Mouse (Mus musculus) urinary bladder, postnatal 4 days (tissue): ENCODE data around the gene Sez6l.
A peak's percentile ranks its signal among the peaks of the same experiment; 100 is the strongest.
"Not testable (repeated sequence)": the region's sequence is repeated elsewhere in the genome, so short reads cannot be mapped to it uniquely, and the experiment has no call there.

Experiments
- DNase-seq, 2 experiments: peaks; one replicate each; pipeline ENCODE4 v3.0.0; 2021 to 2022; ENCODE audit warnings: low spot score in 2 of 2

Gene Sez6l

DNA sequence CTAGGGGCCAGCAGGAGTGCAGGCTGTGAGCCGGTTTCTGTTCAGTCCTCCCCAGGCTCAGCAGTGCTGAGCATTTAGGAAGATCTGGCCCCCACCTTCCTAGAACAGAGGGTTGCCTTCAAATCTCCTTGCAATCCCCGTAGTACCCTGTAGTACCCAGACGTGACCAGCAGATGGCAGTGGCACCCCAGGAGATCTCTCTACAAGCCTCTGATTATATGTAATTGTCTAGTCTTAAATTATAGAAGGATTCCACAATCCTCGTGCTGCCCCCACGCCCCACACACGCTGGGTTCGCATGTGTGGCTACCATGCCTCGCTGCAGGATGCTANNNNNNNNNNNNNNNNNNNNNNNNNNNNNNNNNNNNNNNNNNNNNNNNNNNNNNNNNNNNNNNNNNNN, 144.0 kb downstream of the Sez6l start:
- peak in 1 of 2 experiments; percentile 80 for DNase-seq

DNA sequence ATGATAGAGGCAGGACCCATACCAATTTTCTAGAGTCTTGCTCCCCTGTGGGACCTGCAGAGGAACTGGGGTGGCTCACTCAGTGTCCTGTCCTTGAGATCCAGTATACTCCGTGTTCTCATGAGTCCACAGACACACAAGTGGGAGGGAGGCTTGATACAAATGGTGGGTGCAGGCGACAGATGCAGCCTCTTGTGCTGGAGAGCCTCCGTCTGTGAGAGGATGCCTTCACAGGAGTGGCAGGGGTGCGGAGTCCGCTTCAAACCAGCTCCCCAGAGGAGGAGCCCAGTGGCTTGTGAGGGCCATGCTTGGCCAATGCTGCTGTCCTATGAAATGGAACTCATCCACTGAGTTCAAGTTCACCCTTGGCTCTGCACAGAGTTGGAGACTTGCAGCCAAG, 145.0 kb downstream of the Sez6l start:
- no peak for DNase-seq

DNA sequence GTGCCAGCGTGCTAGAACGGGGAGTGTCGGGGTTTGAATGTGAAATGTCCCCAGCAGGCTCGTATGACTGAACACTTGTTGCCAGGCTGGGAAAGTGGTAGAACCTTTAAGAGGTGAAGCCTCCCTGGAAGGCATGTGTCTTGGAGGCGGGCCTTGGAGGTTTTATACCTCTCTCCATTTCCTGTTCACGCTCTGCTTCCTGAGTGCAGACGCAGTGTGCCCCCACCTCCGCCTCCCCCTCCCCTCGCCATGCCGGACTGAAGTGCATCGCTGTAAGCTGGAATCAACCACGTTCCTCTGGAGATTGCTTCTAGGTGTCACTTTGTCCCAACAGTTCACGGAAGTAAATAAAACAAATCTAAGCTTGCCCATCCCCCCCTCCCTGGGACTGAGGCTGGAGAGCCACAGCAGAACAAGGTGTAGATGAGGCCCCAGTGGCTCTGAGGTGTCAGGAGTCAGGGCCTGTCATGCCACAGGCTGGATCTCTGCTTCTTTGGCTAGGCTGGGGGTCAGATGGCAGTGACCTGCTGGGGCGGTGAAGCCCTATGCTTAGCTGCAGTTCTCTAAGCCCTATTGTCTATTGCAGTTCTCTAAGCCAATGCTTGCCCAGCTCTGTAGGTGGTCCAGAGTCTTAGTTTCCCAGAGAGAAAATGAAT, 145.7 kb downstream of the Sez6l start:
- DNase-seq: no peak

DNA sequence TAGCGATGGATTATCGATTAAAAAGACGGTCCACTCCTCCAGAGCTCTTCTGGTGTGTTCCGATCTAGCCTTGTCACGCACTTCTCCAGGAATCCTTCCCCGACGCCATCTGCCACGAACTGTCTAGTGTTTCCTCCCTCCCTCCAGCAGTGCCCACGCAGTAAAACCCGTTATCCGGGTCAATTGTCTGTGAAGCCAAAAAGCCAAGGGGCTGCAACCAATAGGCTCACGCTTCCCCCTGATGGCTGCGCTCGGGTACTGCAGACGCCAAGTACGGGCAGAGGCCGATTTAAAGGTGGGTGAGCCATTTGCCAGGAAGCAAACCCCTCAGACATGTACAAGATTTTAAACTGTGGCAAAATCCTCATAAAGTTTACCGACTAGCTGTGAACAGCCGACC, 148.0 kb downstream of the Sez6l start:
- no peak for DNase-seq

DNA sequence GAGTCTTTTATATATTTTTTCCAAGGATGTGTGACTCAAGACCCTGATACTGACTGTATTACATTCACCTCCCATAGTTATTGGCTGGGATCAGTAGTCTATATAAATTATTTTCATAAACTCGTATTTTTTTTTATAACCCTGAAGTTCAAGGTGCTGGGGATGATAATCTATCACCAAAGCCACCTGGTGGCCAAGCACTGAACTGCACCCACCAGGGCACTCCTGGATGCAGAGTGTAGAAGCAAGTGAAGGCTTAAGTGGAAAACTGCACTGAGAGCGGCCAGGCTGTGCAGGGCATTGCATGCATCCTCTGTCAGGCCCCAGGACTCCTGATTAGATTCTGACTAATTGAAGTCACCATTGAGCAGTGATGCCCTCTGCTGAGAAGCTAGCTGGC, 149.7 kb downstream of the Sez6l start:
- DNase-seq: peak; percentile 43 to 82

DNA sequence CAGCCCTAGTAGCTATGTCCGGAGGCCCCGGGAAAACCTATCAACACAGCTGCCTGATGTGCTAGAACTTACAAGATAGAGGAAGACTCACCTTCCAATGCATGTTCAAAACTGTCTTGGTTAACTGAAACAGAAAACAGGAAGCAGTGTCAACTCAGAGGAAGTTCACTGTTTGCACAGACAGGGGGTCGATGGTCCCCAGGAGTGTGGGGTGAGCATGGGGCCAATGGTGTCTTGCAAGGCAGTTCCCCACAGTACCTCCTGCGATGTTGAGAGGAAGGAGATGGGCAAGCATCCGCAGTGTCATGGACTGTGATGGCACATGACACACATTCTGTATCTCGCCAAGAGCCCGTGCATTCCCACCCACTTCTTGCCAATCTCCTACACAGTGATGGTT, 150.3 kb downstream of the Sez6l start:
- DNase-seq: no peak

DNA sequence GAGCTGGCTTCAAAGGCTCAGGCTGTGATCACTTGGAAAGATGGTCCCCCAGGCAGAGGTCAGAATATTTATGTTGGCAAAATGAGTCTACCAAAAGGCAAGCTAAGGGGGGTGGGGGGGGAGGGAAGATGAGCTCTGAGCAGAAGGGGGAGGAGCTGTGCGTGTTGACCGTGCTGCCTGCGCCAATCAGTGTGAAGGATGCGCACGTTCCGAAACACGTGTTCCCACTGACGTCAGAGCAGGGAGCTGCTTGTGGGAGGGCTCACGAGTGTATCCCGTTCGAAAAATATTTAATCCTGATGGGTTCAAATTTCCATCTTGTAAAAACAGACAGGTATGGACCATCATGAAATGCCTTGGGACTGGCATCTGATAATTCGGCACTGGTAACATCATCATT, 157.4 kb downstream of the Sez6l start:
- DNase-seq: no peak

DNA sequence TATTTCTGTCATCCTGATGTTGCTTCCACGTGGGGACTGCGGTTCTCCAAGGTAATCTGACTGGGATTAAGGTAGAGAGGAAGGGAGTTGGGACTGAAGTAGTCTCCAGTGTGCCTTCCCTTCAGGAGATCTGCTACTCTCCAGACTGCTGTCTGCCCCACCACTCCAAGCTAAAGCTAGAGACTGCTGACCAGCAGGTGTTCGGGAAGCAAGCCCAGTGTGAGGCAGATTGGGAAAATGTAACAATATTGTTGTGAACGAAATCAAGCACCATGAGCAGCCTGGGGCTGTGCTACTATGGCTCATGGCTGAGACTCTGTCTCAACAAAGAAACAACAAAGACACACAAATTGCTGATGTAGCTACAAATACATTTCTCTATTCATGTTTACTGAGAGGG, 159.0 kb downstream of the Sez6l start:
- no peak for DNase-seq

DNA sequence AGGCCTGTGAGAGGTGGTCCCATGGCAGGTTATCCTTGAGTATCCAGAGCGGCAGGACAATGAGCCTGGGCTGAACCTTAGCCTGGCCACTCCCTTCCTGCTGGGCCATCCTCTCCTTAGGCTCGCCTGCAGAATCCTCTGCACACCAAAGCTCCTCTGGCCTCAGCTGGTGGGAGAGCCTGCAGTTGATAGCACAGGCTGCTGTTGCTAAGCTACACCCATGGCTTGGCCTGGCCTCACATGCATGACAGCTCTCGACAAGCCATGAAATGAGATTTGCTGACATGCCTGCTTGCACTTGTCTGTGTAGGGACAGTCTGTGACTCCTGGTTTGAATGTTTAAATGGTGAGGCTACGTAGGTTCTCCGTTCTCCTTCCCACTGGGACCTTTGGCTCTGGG, 160.3 kb downstream of the Sez6l start:
- DNase-seq: no peak

DNA sequence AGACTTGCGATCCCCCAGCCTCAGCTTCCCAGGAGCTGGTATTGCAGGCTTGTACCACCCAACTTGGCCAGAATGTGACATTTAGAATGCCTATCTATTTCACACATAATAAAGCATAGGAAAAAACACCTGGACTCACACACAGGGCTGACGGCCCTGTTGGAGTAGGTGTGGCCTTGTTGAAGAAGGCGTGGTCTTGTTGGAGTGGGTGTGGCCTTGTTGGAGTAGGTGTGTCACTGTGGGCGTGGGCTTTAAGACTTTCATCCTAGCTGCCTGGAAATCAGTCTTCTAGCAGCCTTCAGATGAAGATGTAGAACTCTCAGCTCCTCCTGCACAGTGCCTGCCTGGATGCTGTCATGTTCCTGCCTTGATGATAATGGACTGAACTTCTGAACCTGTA, 164.2 kb downstream of the Sez6l start:
- not testable (repeated sequence) for DNase-seq

DNA sequence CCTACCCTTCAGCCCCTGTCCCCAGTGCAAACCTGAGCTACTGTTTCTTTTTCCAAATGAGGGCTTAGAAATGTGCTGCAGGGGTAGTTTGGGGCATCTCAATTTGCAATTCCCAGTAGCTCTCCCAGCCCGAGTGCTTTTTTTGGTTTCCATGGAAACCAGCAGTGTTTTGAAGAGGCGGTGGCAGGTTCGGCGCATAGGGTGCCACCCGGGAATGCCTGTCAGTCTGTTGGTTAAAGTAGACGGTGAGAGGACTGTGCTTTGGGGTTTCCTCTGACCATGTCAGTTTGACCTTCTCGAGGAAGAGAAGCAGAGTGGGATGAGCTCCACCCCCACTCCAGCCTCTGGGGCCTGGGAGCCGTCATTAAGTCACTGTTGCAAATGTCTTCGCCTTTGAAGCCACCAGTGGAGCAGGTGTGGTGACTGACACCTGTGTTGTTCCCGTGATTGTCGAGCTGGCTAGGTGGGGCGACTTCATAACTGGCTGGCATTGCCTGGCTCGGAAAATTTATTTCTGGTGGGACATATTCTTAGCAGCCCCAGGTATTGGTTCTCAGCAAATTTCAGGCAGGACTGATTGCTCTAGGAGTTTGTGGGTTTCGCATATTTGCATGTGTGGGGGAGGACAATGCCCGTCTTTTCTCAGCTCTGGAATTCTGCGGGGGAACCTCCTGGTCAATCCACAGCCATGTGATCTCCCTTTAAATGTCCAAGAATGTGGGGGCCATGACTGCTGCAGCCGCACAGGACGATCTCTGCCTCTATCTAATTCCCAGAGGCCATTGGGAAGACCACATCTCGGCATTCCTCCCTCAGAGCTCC, 165.3 kb downstream of the Sez6l start:
- DNase-seq: no peak

DNA sequence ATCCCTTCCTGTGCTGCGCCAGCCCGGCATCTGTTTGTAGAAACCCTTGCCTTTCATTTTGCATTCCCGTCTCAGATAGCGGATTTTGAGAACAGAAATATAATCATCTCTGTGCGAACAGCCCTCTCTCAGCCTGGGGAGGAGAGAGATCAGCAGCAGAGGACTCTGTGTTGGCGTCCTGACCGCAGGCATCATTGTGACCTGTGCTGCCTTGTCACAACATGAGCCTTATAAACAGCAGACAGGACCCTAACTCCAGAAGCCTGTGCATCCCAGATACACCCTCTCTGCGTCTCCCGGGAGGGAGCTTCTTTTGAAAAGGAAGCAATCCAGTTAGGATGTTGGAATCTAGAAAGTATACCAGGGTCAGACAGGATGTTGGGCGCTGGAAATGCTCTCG, 165.9 kb downstream of the Sez6l start:
- DNase-seq: no peak

DNA sequence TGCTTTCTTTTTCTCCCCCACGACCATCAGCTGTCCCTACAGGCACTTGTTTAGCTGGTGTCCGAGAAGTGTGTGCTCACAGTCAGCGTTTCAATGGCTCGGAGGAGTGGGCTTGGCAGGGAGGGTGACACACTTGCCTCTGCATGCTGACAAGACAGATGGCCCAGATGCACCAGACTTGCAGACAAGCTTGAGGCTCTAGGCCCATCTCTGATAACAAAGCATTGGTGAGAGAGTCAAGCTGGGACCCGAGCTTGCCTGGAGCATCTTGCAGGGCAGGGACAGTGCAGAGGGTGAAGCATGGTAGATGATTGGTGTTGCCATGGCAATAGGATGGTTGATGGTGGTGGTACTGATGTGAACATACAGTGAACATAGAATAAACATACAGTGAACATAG, 167.7 kb downstream of the Sez6l start:
- DNase-seq: no peak

DNA sequence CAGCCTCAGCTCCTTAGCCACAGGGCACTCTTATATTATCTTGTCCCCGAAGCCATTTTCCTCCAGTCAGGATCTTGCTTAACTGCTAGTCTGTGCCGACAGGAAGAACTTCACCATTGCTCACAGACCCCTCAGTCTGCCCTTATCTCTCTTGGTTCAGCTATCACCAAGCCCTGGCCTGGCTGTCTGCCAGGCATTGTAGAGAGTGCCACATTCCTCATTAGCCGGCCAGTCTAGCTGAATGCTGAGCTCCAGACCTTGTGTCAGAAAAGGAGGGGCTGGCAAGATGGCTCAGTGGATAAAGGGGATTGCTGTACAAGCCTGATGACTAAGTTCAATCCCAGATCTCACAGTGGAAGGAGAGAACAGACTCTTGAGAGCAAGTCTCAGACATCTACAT, 171.0 kb downstream of the Sez6l start:
- DNase-seq: no peak

DNA sequence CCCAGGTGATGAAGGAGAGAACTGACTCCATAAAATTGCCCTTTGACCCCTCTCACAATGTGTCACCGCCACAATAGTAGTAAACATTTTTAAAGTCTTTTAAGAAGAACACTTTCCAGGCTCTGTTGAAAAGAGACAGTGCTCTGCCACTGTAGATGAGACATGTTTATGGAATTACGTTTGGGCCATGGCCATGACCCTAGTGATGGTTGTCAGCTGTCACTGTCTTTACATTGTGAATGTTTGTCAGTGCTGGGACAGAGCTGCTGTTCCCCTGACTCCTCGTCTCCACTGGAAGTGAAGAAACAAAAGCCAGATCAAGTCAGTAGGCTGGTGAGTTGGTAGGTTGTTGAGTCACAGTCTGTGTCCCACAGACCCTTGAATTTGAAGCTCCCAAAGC, 174.5 kb downstream of the Sez6l start:
- DNase-seq: no peak

DNA sequence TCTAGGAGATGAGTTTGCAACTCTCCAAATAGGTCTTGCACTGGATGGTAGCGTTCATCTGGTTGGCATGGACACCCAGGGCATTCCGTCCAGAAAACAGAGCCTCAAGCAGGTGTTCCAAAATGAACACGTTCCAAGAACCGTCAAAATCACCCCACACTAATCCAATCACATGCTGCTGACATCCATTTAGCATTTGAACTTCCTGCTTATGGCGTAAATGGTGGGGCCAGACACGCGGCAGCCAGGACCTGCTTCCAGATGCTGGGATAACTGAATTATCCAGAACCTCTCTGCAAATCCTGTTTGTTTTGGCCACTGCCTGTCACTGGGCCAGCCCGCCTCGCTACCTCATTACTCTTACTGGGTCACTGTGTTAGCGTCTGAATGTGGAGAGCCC, 177.7 kb downstream of the Sez6l start:
- no peak for DNase-seq

DNA sequence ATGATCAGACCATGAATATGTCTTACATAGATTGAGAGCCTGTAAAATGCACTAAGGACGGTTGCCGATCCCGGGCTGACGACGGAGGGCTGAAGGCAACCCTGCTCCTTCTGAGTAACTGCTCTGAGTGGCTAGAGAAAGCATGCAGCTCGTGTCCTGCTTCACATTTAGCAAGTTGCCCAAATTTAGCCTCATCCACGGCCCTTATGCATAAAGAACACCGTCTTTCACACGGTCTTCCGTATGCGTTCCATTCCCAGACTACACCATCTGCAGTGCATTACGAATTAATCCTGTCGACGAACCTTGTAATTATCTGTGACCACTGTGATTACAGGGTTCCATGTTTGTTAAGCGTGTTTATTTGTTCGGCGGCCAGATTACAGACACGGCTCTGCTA, 180.9 kb downstream of the Sez6l start:
- no peak for DNase-seq

DNA sequence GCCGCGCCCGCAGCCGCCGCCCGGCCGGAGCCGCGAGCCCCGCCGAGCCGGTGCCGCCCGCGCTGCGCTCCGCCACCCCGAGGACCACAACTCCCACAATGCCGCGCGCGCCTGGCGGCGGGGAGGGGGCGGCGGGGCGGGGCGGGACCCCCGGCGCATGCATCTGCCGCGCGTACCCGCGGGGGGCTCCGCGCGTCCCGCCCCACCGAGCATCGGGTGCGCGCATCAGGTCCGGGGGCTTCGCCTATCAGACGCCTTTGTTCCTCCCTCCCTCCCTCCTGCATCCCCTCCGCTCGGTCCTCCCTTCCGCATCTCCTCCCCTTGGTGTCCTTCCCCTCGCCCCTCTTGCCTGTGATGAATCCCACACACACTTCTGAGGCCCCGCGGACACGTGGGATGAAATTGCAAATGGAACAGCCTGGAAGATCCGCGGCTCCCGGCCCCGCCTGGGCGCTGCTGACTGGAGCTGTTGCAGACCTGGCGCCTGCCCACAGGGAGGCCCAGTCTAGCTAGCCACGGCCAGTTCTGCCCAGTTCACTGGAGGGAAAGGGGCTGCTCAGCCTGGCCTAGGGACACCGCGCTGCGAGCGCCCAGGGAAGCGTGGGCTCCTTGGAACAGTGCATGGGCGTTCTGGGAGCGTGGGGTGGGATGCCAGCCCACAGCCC, 182.1 kb downstream of the Sez6l start, which contains the start of gene Asphd2:
Asphd2 (minus strand) TSS at position 88 of the 665 bp plus-strand sequence.
- peak in 1 of 2 experiments; percentile 52 for DNase-seq

DNA sequence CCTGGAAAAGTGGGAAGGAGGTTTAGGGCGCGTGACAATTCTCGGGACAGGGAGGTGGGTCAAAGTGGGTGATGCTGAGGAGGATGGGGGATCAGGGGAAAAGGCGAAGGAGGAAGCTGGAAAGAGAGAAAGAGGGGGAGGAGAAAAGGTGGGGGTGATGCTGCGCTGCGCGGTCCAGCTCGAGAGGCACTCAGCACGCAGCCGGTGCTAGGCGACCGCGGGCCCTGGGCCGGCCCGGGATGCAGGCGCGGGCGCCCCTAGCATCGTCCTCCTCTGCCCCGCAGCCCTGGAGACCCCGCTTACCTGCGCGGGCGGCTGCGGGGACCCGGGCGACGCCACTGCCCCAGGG, 182.6 kb downstream of the Sez6l start:
- no peak for DNase-seq

DNA sequence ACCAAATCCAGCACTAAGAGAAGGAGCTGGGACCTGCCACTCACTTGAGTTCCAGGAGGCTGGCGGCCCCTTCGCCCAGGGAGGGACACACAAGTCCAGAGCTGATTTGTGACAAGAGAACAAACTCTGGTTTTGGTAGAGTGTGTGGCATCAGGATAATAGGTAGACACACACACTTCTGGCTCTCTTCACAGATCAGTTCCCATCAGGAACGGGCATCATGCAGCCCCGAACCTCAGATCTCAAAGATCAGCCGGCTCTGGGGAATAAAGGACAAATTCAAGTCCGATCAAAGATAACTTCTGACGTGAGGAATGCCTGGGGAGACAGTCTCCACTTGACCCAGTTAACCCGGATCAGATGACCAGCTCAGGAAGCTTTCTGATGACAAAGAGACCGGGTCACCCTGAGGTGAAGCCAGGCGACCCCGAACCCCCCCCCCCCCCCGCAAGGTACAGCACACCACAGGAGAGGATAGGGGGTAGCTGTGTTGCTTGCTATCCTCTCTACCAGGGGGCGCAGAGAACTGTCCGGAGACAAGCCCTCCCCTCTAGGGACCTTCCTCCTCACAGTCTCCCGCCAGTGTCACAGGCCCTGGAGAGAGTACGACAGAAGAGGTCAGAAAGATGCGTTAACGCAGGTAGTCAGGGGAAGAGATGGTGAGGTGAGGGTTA, 183.1 kb downstream of the Sez6l start:
- DNase-seq: no peak

DNA sequence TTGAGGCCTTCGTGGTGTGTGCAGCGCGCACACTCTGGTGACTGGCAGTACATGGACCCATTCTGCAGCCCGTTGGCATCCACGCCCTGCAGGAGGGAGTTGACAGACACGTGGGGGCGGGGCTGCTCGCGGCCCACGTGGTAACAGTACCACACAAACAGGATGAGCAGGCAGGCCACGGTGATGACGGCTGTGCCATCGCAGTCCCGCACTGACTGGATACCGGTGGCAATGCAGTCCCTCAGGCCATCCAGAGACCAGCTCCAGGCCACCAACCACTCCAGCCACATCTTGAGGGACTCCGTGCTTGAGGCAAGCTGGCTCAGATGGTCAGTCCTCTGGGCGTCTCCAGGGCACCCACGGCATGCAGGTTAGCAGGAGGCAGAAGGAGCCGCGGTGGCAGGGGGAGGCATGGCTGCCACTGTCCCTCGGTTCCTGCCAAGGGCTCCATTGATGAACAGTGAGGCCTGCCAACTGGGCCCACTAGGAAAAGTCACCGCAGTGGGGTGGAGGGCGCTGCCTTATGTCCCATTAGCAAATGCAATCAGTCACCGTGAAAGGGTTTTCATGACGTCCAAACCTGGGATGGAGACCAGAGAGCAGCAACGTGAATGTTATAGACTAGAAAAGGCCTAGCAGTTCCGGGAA, 185.2 kb downstream of the Sez6l start:
- DNase-seq: no peak

DNA sequence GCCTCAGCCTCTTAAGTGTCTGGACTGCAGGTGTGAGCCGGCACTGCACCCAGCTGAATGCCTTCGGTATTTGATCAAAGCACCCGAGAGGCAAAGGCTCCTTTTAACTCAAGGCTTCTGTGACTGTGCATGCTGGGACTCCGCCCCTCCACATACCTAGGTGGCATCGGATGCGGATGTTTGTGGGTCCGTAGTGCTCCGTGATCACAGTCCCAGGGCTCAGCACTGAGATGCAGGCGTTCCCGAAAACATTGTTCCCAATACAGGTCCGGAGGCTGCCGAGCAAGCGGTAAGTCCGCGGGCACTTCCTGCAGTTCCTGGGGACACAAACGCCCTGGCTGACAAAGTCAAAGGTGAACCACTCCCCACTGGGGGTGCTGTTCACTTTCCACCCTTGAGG, 186.0 kb downstream of the Sez6l start:
- no peak for DNase-seq
